Mouse (Mus musculus) kidney, embryonic 14.5 days (tissue): ENCODE data around the gene Aebp2. TPM values are rescaled to one million over a fixed set of nuclear protein-coding genes. Genes with fewer than 3 reads are reported as not detected.

ENCODE experiments used
- ATAC-seq: fragments of 200-750 bp; cut with Nextera tagmentation; 2 replicates; pipeline ENCODE4 v1.8.0; 2017; ENCODE audit warnings: moderate number of reproducible peaks, mild to moderate bottlenecking, moderate TSS enrichment, moderate library complexity; ENCODE audit not compliant: low FRiP score, low TSS enrichment
- H3K27ac ChIP-seq: fragments of 300-500 bp; sonication (generic); 2 replicates; pipeline ENCODE4 v1.5.1; 2014; ENCODE audit warnings: low read depth, mild to moderate bottlenecking, low read length, moderate library complexity, mixed read lengths
- H3K27me3 ChIP-seq: fragments of 300-500 bp; sonication (generic); 2 replicates; pipeline ENCODE4 v1.6.1; 2014; ENCODE audit warnings: mild to moderate bottlenecking, low read length; ENCODE audit not compliant: control insufficient read depth, insufficient read depth
- H3K36me3 ChIP-seq: fragments of 300-500 bp; sonication (generic); 2 replicates; pipeline ENCODE4 v1.6.1; 2014; ENCODE audit warnings: low read length, mixed read lengths; ENCODE audit not compliant: control insufficient read depth, insufficient read depth
- H3K4me1 ChIP-seq: fragments of 300-500 bp; sonication (generic); 2 replicates; pipeline ENCODE4 v1.6.1; 2014; ENCODE audit warnings: low read length, mixed read lengths; ENCODE audit not compliant: control insufficient read depth, insufficient read depth
- H3K4me2 ChIP-seq: fragments of 300-500 bp; sonication (generic); replicated peaks from 2 replicates; pipeline ENCODE4 v1.6.1; 2014; ENCODE audit warnings: low read depth, mild to moderate bottlenecking, low read length
- H3K4me3 ChIP-seq: fragments of 300-500 bp; sonication (generic); 2 replicates; pipeline ENCODE4 v1.5.1; 2014; ENCODE audit warnings: mild to moderate bottlenecking, low read length
- H3K9ac ChIP-seq: fragments of 300-500 bp; sonication (generic); 2 replicates; pipeline ENCODE4 v1.6.1; 2014; ENCODE audit warnings: low read depth, mild to moderate bottlenecking, low read length, moderate library complexity
- H3K9me3 ChIP-seq: fragments of 300-500 bp; sonication (generic); 2 replicates; pipeline ENCODE4 v1.6.1; 2016; ENCODE audit warnings: low read length; ENCODE audit not compliant: control insufficient read depth
- WGBS: fragments of 180-500 bp; shearing (Covaris S2); extraction: QIAGEN DNeasy Blood & Tissue Kit; methylation state at CpG from one replicate; pipeline ENCODE4 v1.1.7; 2014; 5-methylcytosine and 5-hydroxymethylcytosine counted together
- polyA plus RNA-seq: library from polyadenylated mRNA; unstranded; fragments of >200 nt; fragmentation: Nextera tagmentation; extraction: Ambion mirVana; gene quantifications from 2 replicates; pipeline ENCODE4 v1.2.1, GENCODE M21; 2014

Gene Aebp2
- polyA plus RNA-seq, 1 experiment from 2014 or later: 18.0 TPM

DNA sequence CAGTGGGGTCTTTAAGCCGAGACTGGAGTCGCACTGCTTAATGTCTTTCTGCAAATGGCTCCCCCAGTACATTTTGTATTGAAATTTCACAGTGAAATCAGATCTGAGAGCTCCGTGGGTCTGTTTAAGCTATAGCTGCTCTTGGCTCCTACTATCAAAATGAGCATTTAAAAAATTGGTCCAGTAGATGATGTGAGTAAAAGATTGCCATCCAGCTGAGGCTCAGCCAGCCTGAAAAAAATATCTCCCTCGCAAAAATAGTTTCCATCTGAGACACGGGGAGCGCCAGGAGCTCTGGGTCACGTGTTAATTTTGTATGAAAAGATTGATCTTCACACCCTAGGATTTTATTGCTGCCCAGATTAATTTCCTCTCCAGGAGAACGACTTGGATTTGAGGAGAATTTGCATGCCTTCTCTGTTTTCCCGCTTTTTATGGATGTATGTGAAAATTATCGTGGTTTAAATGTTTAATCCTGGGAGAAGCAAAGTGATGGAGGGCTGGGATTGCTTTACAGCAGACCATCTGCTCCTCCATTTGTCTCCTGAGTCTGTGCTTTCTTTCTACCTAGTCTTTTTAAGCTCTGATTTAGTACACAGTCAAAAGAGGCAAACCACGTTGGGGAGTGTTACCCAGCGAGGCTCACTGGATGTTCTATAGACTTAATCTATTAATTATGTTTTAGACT, 73.9 kb downstream of the Aebp2 start:
- H3K4me3 ChIP-seq: no peak overlapping the region
- no peak for ATAC-seq
- no peak overlapping the region for H3K4me2 ChIP-seq
- no peaks in the 10 kb centered on the region for H3K4me1 ChIP-seq
- no peaks in the 10 kb centered on the region for H3K36me3 ChIP-seq
- WGBS: 43% methylated on average over 12 of the region's 12 CpGs
- H3K27me3 ChIP-seq: no peaks in the 10 kb centered on the region
- no peak overlapping the region for H3K9ac ChIP-seq
- no peak overlapping the region for H3K27ac ChIP-seq
- H3K9me3 ChIP-seq: peaks cover 3% of the 10 kb centered on the region; the same call in 1 of the 2 replicates

DNA sequence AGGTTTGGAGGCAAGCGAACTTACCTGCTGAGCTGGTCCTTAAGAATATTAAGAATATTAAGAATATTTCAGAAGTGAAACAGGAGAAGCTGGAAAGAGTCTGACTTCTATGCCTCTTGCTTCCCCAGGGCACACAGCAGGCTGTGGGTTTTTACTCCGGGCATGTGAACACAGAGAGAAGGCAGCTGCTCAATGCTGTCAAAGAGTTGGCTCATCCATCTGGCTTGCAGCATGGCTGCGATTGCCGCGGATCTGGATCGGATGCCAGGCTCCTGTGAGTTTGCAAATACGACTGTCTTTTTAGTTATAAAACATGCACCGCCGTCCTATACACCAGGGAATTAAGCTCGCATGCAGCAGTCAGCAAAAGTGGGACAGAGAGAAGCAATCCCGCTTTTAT, 75.5 kb downstream of the Aebp2 start:
- no peak for ATAC-seq
- H3K9ac ChIP-seq: no peak overlapping the region
- 91% methylated on average over 11 of the region's 11 CpGs for WGBS

DNA sequence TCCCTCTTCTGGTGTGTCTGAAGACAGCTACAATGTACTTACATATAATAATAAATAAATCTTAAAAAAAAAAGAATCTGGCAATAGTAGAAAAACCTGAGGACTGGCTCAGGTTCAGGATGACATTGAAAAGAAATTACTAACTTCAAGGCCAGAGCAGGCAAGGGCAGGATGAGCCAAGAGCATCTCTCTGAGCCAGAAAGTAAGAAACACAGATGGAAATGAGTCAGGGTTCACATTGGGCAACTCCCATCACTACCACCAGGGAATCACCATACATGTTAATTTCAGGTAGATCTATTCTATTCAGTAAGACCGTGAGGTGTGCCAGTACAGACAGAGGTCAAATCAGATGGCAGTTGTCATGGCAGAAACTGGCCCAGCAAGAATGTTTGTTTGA, 76.1 kb downstream of the Aebp2 start:
- H3K4me1 ChIP-seq: no peaks in the 10 kb centered on the region
- WGBS: 90% methylated on average over 1 of the region's 1 CpGs
- peaks cover 3% of the 10 kb centered on the region; the same call in 1 of the 2 replicates for H3K9me3 ChIP-seq
- no peak overlapping the region for H3K4me3 ChIP-seq
- no peak for ATAC-seq
- H3K36me3 ChIP-seq: no peaks in the 10 kb centered on the region
- no peak overlapping the region for H3K4me2 ChIP-seq
- no peaks in the 10 kb centered on the region for H3K27me3 ChIP-seq
- no peak overlapping the region for H3K27ac ChIP-seq
- H3K9ac ChIP-seq: no peak overlapping the region

More for the DNA sequence above, 75.5 kb downstream of the Aebp2 start:
- H3K4me2 ChIP-seq: no peak overlapping the region
- H3K4me3 ChIP-seq: no peak overlapping the region
- no peak overlapping the region for H3K27ac ChIP-seq
- no peaks in the 10 kb centered on the region for H3K36me3 ChIP-seq
- no peaks in the 10 kb centered on the region for H3K4me1 ChIP-seq
- no peaks in the 10 kb centered on the region for H3K27me3 ChIP-seq
- peaks cover 3% of the 10 kb centered on the region; the same call in 1 of the 2 replicates for H3K9me3 ChIP-seq

DNA sequence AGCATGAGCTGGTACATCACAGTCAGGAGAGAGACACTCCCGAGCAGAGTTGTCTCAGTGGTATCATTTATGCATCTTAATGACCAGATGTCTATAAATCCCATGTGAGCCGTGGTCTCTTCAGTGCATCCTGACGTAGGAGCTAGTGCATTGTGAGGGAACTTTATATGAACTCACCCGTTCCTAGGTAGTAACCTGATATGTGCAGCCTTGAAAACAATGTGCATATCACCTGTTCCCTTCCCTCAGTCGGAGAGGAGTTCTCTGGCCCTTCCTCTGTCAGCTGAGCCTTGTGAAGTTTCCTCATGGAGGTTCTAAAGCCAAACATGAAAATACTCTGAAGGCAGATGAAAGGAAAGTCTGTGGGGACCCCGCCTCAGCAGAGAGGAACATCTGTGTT, 78.8 kb downstream of the Aebp2 start:
- Histone ChIP-seq H3K9ac (no peak overlapping the region), H3K4me1 (no peaks in the 10 kb centered on the region), H3K4me3 (no peak overlapping the region), H3K36me3 (no peaks in the 10 kb centered on the region), H3K4me2 (no peak overlapping the region), H3K27ac (no peak overlapping the region), H3K27me3 (no peaks in the 10 kb centered on the region), H3K9me3 (peaks cover 7% of the 10 kb centered on the region; the same call in 1 of the 2 replicates)
- WGBS: 54% methylated on average over 6 of the region's 6 CpGs
- ATAC-seq: no peak

DNA sequence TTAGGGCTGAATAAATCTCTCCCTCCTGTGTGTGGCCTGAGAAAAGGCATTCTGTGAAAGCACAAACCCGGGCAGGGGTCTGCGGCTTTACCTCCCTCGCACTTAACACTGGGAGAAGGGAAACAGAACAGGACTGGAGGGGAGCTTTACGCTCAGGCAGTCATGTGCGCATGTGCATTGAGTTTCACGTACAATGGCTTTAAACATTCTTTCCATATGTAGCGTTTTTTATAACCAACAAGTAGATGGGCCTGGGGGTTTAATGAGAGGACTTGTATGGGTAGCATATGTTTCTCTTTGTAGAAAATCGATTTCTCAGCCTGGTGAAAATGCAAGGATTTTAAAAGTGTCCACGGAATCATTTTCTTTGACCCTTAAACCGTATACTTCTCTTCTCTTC, 82.7 kb downstream of the Aebp2 start:
- Histone ChIP-seq H3K4me3 (no peak overlapping the region), H3K27me3 (no peaks in the 10 kb centered on the region), H3K27ac (no peak overlapping the region), H3K9me3 (peaks cover 4% of the 10 kb centered on the region; the same call in 1 of the 2 replicates), H3K4me1 (0 out of 2 replicates have a peak, but pooled peaks cover 4% of the 10 kb centered on the region), H3K36me3 (no peaks in the 10 kb centered on the region), H3K9ac (no peak overlapping the region), H3K4me2 (no peak overlapping the region)
- no peak for ATAC-seq
- WGBS: 42% methylated on average over 10 of the region's 10 CpGs

DNA sequence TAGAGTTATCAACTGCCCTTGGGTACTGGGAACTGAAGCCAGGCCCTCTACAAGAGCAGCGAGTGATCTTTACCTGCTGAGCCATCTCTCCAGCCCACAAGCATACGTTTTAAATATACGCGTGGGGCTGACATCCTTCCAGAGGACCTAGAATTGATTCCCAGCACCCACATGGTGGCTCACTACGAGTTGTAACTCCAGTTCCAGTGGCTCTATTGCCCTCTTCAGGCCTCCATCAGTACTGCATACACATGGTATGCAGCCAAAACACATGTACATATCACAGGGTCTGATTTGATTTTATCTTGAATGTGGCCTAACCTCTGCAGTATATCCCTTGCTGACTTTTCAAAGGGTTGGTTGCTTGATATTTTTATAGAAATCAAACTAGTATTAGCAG, 83.6 kb downstream of the Aebp2 start:
- 97% methylated on average over 5 of the region's 5 CpGs for WGBS
- no peak overlapping the region for H3K4me3 ChIP-seq
- no peaks in the 10 kb centered on the region for H3K36me3 ChIP-seq
- no peak overlapping the region for H3K27ac ChIP-seq
- H3K9me3 ChIP-seq: peaks cover 4% of the 10 kb centered on the region; the same call in 1 of the 2 replicates
- H3K27me3 ChIP-seq: no peaks in the 10 kb centered on the region
- 0 out of 2 replicates have a peak, but pooled peaks cover 4% of the 10 kb centered on the region for H3K4me1 ChIP-seq
- no peak overlapping the region for H3K4me2 ChIP-seq
- no peak for ATAC-seq
- H3K9ac ChIP-seq: no peak overlapping the region

DNA sequence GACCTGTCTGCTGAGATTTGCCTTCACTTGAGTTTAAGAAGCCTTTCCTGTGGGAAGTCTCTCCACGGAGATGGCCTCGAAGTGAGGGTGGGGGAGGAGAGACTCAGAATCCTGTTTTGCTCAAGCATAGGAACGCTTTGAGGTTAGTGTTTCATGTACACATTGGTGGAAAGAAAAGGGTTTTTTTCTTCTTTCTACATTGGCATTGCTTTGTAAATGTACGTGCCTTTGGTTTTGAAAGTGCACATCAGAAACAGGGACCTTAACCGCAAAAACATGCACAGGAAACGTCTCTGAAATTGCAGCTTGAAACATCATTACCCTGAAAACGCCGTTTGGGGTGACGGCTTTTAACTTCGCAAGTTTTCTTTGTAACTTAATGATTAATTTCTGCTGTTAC, 85.6 kb downstream of the Aebp2 start:
- Histone ChIP-seq H3K4me3 (no peak overlapping the region), H3K27ac (no peak overlapping the region), H3K9ac (no peak overlapping the region), H3K9me3 (peaks cover 4% of the 10 kb centered on the region; the same call in 1 of the 2 replicates), H3K27me3 (no peaks in the 10 kb centered on the region), H3K4me1 (0 out of 2 replicates have a peak, but pooled peaks cover 4% of the 10 kb centered on the region), H3K4me2 (no peak overlapping the region), H3K36me3 (no peaks in the 10 kb centered on the region)
- no peak for ATAC-seq
- 32% methylated on average over 10 of the region's 10 CpGs for WGBS

DNA sequence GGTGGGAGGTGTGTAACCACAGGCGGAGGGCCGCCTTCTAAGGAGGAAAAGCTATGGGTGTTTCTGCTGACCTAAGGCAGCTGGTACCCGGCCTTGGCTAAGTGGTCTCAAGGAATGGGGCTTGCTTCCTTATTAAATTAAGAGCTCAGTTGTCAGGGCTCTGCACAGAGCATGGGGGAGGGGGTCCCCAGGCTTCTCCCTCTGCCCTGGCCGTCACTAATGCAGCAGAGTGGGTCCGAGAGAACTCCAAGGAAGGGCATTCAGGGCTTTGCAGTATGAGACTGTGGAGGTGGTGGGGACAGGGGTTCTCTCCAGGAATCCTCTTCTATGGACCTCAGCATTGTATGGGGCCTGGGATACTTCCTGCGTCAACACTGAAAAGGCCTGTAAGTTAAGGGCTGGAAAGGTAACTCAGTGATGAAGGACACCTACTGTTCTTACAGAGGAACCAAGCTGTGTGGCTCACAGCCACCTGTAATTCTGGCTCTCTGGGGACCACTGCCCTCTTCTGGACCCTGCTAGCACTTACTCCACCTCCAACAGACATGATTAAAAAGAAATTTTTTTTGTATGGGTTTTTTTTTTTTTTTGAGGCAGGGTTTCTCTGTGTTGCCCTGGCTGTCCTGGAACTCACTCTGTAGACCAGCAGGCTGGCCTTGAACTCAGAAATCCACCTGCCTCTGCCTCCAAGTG, 87.1 kb downstream of the Aebp2 start:
- no peak overlapping the region for H3K4me3 ChIP-seq
- H3K27me3 ChIP-seq: peaks cover 3% of the 10 kb centered on the region; the same call in 1 of the 2 replicates
- no peaks in the 10 kb centered on the region for H3K36me3 ChIP-seq
- 72% methylated on average over 6 of the region's 6 CpGs for WGBS
- peaks cover 4% of the 10 kb centered on the region; the same call in 1 of the 2 replicates for H3K9me3 ChIP-seq
- H3K4me1 ChIP-seq: 0 out of 2 replicates have a peak, but pooled peaks cover 4% of the 10 kb centered on the region
- no peak for ATAC-seq
- H3K27ac ChIP-seq: no peak overlapping the region
- H3K4me2 ChIP-seq: no peak overlapping the region
- no peak overlapping the region for H3K9ac ChIP-seq

DNA sequence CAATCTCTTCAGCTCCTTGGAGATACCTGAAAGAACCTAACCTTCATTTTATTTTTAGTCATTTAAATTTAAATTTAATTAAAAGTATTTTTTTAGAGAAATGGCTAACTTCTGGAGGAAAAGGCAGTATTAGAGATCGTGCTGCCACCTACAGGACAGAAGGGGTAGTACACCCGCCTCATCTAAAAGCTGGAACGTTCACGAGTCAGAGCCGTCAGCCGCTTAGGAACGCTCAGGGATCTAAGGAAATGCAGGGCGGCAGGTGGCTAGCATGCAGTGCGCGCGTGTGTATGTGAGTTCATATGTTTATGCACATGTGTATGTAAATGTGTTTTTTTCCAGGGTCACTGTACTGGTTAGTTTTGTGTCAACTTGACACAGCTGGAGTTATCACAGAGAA, 90.3 kb downstream of the Aebp2 start:
- H3K9me3 ChIP-seq: no peaks in the 10 kb centered on the region
- WGBS: 8% methylated on average over 11 of the region's 11 CpGs
- H3K9ac ChIP-seq: no peak overlapping the region
- no peak overlapping the region for H3K4me2 ChIP-seq
- H3K4me3 ChIP-seq: no peak overlapping the region
- 0 out of 2 replicates have a peak, but pooled peaks cover 3% of the 10 kb centered on the region for H3K4me1 ChIP-seq
- H3K27ac ChIP-seq: no peak overlapping the region
- H3K27me3 ChIP-seq: peaks cover 3% of the 10 kb centered on the region; the same call in 1 of the 2 replicates
- H3K36me3 ChIP-seq: no peaks in the 10 kb centered on the region
- no peak for ATAC-seq
